Mouse (Mus musculus): ENCODE measurements around the gene Zfp91. TPM values are rescaled to one million over a fixed set of nuclear protein-coding genes. Genes with fewer than 3 reads are reported as not detected.
"Not testable (repeated sequence)": the region's sequence is repeated elsewhere in the genome, so short reads cannot be mapped to it uniquely, and the experiment has no call there.

Zfp91 gene
- polyA plus RNA-seq, 1 experiment = 20.8 TPM

DNA sequence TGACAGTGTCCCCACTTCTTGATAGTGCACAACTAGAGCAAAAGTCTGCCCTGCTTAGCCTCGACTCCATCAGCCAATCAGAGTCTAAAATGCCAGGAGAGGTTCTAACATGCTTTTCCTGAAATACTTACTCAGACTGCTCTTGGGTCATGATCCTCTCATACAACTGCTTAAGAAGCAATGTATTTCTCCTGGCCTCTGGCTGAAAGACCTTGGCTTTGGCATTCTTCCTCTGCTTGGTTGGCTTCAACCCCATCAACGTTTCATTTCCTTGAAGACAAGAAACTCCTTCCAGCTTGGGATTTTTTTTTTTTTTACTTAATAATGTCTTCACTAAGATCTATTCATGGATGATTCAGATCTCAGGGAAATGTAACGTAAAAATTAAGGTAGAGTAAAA is 39.6 kb downstream of the Zfp91 start:
- H3K4me1 ChIP-seq (replicated peaks; ENCODE audit: control insufficient read depth, insufficient read depth, low read length) = no peaks in the 10 kb centered on the region
- no peaks in the 10 kb centered on the region for H3K36me3 ChIP-seq (ENCODE audit: control insufficient read depth, insufficient read depth, low read length)
- DNase-seq = no peak
- H3K27ac ChIP-seq (ENCODE audit: control insufficient read depth, insufficient read depth, low read length) = no peak overlapping the region
- WGBS = 86% methylated on average over 3 of the region's 3 CpGs
- no peaks in the 10 kb centered on the region for H3K27me3 ChIP-seq (ENCODE audit: control insufficient read depth, insufficient read depth, low read length)
- no peak overlapping the region for H3K4me3 ChIP-seq (ENCODE audit: control insufficient read depth, insufficient read depth, low read length)
- no peak for TF ChIP-seq CTCF (IDR thresholded peaks at IDR 0.05; ENCODE audit: borderline replicate concordance, control insufficient read depth, extremely low read depth, insufficient read depth, low read length, poor library complexity)
- TF ChIP-seq POLR2A (IDR thresholded peaks at IDR 0.05; ENCODE audit: control insufficient read depth, extremely low read depth, insufficient read depth, low read length, poor library complexity) = no peak

DNA sequence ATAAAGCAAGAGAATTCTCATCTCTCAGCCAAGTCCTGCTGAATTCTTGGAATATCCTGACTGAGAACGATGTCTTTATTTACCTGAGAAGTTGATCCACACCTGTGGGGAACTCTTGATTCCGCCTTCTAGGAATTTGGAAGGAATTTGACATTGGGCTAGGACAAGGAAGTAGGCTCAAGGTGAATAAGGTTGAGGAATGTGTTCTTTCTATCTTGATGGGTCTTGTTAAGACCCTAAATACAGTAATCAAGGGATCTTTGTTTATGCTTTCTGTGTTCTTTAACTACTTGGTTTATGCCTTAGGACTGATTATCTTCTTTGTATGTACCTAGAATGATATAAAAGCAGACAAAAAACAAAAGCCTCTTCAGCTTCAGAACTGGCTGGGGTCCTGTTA is 64.0 kb downstream of the Zfp91 start:
- no peaks in the 10 kb centered on the region for H3K36me3 ChIP-seq (ENCODE audit: control insufficient read depth, insufficient read depth, low read length)
- no peaks in the 10 kb centered on the region for H3K4me1 ChIP-seq (replicated peaks; ENCODE audit: control insufficient read depth, insufficient read depth, low read length)
- H3K4me3 ChIP-seq (ENCODE audit: control insufficient read depth, insufficient read depth, low read length) = no peak overlapping the region
- no peak overlapping the region for H3K27ac ChIP-seq (ENCODE audit: control insufficient read depth, insufficient read depth, low read length)
- WGBS = 93% methylated on average over 2 of the region's 2 CpGs
- TF ChIP-seq POLR2A (IDR thresholded peaks at IDR 0.05; ENCODE audit: control insufficient read depth, extremely low read depth, insufficient read depth, low read length, poor library complexity) (no peak), CTCF (IDR thresholded peaks at IDR 0.05; ENCODE audit: borderline replicate concordance, control insufficient read depth, extremely low read depth, insufficient read depth, low read length, poor library complexity) (no peak)
- no peaks in the 10 kb centered on the region for H3K27me3 ChIP-seq (ENCODE audit: control insufficient read depth, insufficient read depth, low read length)
- no peak for DNase-seq

DNA sequence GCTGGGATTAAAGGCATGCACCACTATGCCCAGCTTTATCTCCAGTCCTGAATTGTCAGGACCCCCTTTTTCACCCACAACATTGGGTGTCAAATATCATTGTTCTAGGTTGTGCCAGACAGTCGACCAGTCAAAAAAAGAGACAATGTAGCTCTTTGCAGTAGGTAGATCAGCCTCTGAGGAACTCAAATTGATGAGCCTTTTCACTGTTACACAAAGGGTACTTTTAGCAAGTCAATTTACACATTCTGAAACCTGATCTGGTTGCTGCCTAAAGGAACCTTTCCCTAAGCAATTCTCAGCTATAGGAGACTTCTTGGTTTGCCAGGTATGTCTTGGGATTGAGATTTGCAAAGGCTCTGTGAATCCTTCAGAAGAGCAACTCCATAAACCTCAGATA is 64.9 kb downstream of the Zfp91 start:
- DNase-seq = no peak
- Histone ChIP-seq H3K27me3 (ENCODE audit: control insufficient read depth, insufficient read depth, low read length) (no peaks in the 10 kb centered on the region), H3K4me1 (replicated peaks; ENCODE audit: control insufficient read depth, insufficient read depth, low read length) (no peaks in the 10 kb centered on the region), H3K4me3 (ENCODE audit: control insufficient read depth, insufficient read depth, low read length) (no peak overlapping the region), H3K27ac (ENCODE audit: control insufficient read depth, insufficient read depth, low read length) (no peak overlapping the region), H3K36me3 (ENCODE audit: control insufficient read depth, insufficient read depth, low read length) (no peaks in the 10 kb centered on the region)
- 85% methylated on average over 1 of the region's 1 CpGs for WGBS
- TF ChIP-seq CTCF (IDR thresholded peaks at IDR 0.05; ENCODE audit: borderline replicate concordance, control insufficient read depth, extremely low read depth, insufficient read depth, low read length, poor library complexity) = no peak
- no peak for TF ChIP-seq POLR2A (IDR thresholded peaks at IDR 0.05; ENCODE audit: control insufficient read depth, extremely low read depth, insufficient read depth, low read length, poor library complexity)

DNA sequence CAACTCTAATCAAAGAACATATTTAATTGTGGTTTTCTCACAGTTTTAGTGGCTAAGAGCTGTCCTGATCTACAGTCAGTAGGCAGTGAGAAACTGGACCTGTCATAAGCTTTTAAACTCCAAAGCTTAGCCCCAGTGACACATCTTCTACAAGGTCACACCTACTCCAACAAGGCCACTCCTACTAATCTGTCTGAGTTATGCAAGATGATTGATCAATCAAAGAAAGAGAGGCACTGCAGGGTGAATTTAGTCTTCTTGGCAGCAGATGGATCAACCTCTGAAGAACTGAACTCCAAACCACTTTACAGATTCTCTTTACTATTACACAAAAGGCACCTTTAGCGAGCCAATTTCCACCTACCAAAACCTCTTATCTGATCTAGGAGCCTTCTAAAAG is 70.1 kb downstream of the Zfp91 start:
- WGBS = 65% methylated on average over 1 of the region's 1 CpGs
- H3K4me1 ChIP-seq (replicated peaks; ENCODE audit: control insufficient read depth, insufficient read depth, low read length) = no peaks in the 10 kb centered on the region
- H3K27ac ChIP-seq (ENCODE audit: control insufficient read depth, insufficient read depth, low read length) = no peak overlapping the region
- H3K36me3 ChIP-seq (ENCODE audit: control insufficient read depth, insufficient read depth, low read length) = no peaks in the 10 kb centered on the region
- no peak for DNase-seq
- H3K27me3 ChIP-seq (ENCODE audit: control insufficient read depth, insufficient read depth, low read length) = no peaks in the 10 kb centered on the region
- TF ChIP-seq CTCF (IDR thresholded peaks at IDR 0.05; ENCODE audit: borderline replicate concordance, control insufficient read depth, extremely low read depth, insufficient read depth, low read length, poor library complexity) = no peak
- TF ChIP-seq POLR2A (IDR thresholded peaks at IDR 0.05; ENCODE audit: control insufficient read depth, extremely low read depth, insufficient read depth, low read length, poor library complexity) = no peak
- H3K4me3 ChIP-seq (ENCODE audit: control insufficient read depth, insufficient read depth, low read length) = no peak overlapping the region

DNA sequence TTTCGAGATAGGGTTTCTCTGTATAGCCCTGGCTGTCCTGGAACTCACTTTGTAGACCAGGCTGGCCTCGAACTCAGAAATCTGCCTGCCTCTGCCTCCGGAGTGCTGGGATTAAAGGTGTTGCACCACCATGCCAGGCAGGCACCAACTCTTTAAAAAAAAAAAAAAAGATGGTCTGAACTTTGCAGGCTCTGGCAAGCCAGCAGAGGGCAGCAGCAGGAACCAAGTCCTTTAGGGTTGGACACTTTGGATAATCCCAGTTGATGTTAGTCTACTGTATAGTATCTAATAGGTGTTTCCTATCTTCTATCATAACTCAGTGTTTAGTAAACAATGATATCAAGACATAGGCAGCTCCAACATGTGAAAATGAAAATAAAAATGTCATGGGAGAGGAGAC is 73.6 kb downstream of the Zfp91 start:
- no peaks in the 10 kb centered on the region for H3K27me3 ChIP-seq (ENCODE audit: control insufficient read depth, insufficient read depth, low read length)
- 77% methylated on average over 2 of the region's 3 CpGs for WGBS
- no peaks in the 10 kb centered on the region for H3K4me1 ChIP-seq (replicated peaks; ENCODE audit: control insufficient read depth, insufficient read depth, low read length)
- H3K36me3 ChIP-seq (ENCODE audit: control insufficient read depth, insufficient read depth, low read length) = no peaks in the 10 kb centered on the region
- no peak overlapping the region for H3K27ac ChIP-seq (ENCODE audit: control insufficient read depth, insufficient read depth, low read length)
- peak; percentile 26 for DNase-seq
- H3K4me3 ChIP-seq (ENCODE audit: control insufficient read depth, insufficient read depth, low read length) = no peak overlapping the region
- TF ChIP-seq POLR2A (IDR thresholded peaks at IDR 0.05; ENCODE audit: control insufficient read depth, extremely low read depth, insufficient read depth, low read length, poor library complexity) (no peak), CTCF (IDR thresholded peaks at IDR 0.05; ENCODE audit: borderline replicate concordance, control insufficient read depth, extremely low read depth, insufficient read depth, low read length, poor library complexity) (no peak)

DNA sequence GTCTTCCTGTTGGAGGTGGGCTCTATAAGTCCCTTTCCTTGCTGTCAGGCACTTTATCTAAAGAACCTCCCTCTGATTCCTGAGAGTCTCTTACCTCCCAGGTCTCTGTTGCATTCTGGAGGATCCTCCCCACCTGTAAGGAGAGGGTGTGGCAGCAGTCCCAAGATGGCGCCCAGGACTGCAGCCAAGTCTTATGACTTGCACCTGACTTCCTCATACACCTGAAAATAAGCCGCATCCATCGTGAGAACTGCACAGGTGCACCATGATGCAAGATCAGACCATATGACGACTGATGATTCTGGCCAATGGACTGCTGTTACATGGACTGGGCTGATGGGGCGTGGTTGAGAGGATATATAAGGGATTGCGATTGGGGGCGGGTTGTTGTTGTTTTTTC is 74.3 kb downstream of the Zfp91 start:
- not testable (repeated sequence) for H3K4me1 ChIP-seq (replicated peaks; ENCODE audit: control insufficient read depth, insufficient read depth, low read length); H3K4me3 ChIP-seq (ENCODE audit: control insufficient read depth, insufficient read depth, low read length); H3K27ac ChIP-seq (ENCODE audit: control insufficient read depth, insufficient read depth, low read length); DNase-seq; H3K27me3 ChIP-seq (ENCODE audit: control insufficient read depth, insufficient read depth, low read length); H3K36me3 ChIP-seq (ENCODE audit: control insufficient read depth, insufficient read depth, low read length)
- WGBS = 96% methylated on average over 7 of the region's 7 CpGs

DNA sequence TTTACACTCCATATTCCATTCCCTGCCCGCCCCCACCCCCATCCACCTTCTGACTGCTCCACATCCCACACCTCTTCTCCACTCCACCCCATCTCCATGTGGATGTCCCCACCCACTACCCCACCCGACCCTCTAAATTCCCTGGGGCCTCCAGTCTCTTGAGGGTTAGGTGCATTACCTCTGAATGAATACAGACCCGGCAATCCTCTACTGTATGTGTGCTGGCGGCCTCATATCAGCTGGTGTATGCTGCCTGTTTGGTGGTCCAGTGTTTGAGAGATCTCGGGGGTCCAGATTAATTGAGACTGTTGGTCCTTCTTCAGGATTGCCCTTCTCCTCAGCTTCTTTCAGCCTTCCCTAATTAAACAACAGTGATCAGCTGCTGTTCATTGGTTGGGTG is 75.0 kb downstream of the Zfp91 start:
- not testable (repeated sequence) for H3K27me3 ChIP-seq (ENCODE audit: control insufficient read depth, insufficient read depth, low read length); H3K4me3 ChIP-seq (ENCODE audit: control insufficient read depth, insufficient read depth, low read length); DNase-seq; H3K4me1 ChIP-seq (replicated peaks; ENCODE audit: control insufficient read depth, insufficient read depth, low read length); H3K36me3 ChIP-seq (ENCODE audit: control insufficient read depth, insufficient read depth, low read length); H3K27ac ChIP-seq (ENCODE audit: control insufficient read depth, insufficient read depth, low read length)
- WGBS = 92% methylated on average over 5 of the region's 5 CpGs

Measured in thymus, adult 2 months (tissue).